Mouse (Mus musculus) liver, embryonic 14 days (tissue): Measurements from ENCODE around the gene Gm10324. TPM values are rescaled to one million over a fixed set of nuclear protein-coding genes. Genes with fewer than 3 reads are reported as not detected.

Source experiments
- polyA plus RNA-seq: library from polyadenylated mRNA; depleted of rRNA; stranded (reverse); fragments of >200 nt; gene quantifications from 2 replicates; pipeline ENCODE4 v1.2.3, GENCODE M21; 2012; rRNA removed

Gm10324 gene
- not detected in 2 replicates for polyA plus RNA-seq

GRCm38 (mm10) chr13:66119247-66119646 lies at the start of gene Gm10324:
Gm10324 (plus strand) TSS chr13:66119547.

Other genes with a start within 250 kb of the Gm10324 start
- gene Gm10772, start 108.0 kb downstream of the Gm10324 start, polyA plus RNA-seq = not detected in 2 replicates